ENCODE assay signal across 17 mouse cellular contexts in genomic region chr2:143712901-143713300, GRCm38 (mm10).
"Had no signal": no experiment of that assay in that cellular context is flagged by ENCODE, and none has a peak within 500 bp of the region (broad histone marks: within the 10 kb centered on the region; RNA-seq: fewer than 3 reads in every experiment).

No protein-coding gene starts in this region.

- H3K4me1 ChIP-seq: liver, embryonic 13.5 days; neural tube, embryonic 12.5 days; stomach, embryonic 15.5 days had no signal

- H3K27me3 ChIP-seq: liver, embryonic 13.5 days; neural tube, embryonic 12.5 days; stomach, embryonic 15.5 days had no signal

- H3K27ac ChIP-seq: layer of hippocampus, adult 2 months; left cerebral cortex, adult 2 months; liver, embryonic 13.5 days; neural tube, embryonic 12.5 days; stomach, embryonic 15.5 days had no signal

- H3K4me3 ChIP-seq: layer of hippocampus, adult 2 months; left cerebral cortex, adult 2 months; liver, embryonic 13.5 days; neural tube, embryonic 12.5 days; stomach, embryonic 15.5 days had no signal

- DNase-seq: kidney, adult 9 months; kidney, postnatal 25 days; layer of hippocampus, postnatal 36 days; liver, embryonic 13.5 days; lung, adult 2 months; lung, postnatal 14 days; lung, postnatal 4 days; midbrain, embryonic 14.5 days; retina, postnatal 1 day; right cerebral cortex, postnatal 25 days; spleen, adult 18-20 months; thymus, postnatal 25 days had no signal

- H3K36me3 ChIP-seq: liver, embryonic 13.5 days; neural tube, embryonic 12.5 days; stomach, embryonic 15.5 days had no signal

- H3K9me3 ChIP-seq: liver, embryonic 13.5 days; neural tube, embryonic 12.5 days; stomach, embryonic 15.5 days had no signal

- H3K9ac ChIP-seq: liver, embryonic 13.5 days; neural tube, embryonic 12.5 days; stomach, embryonic 15.5 days had no signal

- H3K4me2 ChIP-seq: liver, embryonic 13.5 days; midbrain, embryonic 11.5 days; neural tube, embryonic 12.5 days; stomach, embryonic 15.5 days had no signal
